Mouse (Mus musculus): Measurements from ENCODE around the gene Ddi2. TPM values are rescaled to one million over a fixed set of nuclear protein-coding genes. Genes with fewer than 3 reads are reported as not detected.

Ddi2 gene
- total RNA-seq, 2 experiments from 2014 or later: 42.4 to 50.2 TPM

DNA sequence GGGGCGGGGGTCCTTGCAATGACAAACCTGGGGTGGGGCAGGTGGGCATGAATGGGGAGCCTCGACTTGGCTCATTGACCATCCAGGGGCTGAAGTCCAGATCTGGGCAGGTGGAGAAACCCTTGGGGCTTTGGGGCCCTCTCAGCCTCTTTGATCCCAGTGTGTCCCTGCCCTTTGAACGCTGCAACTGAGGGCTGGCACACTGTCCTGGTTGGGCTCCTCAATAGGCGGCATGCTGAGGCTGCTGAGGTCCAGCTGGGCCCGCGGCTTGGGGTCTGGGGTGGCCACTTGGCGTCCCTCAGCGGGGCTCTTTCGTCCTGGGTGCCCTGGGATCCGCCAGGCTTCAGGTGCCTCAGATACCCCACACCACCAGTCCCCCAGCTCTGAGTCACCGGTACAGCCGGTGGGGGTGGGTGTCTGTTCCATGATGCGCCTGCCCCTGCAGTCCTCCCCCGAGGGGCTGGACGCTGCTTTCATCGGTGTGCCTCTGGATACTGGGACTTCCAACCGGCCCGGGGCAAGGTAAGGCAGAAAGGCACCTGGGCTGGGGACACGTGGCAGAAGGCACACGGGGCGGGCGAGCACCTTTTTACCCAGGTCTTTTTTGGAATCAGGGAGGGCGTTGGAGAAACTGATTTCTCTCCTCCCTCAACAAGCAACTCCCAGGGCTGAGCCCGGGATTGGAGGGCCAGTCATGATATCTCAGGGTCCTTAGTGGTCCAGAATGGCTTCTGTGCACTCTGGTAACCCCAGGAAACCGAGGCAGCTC is 23.5 kb upstream of the Ddi2 start, which contains the start of gene Agmat:
Gene Agmat, plus strand, starts transcription at position 95 of the 769 bp plus-strand sequence.
- DNase-seq (ENCODE audit: low spot score in 2 of 2): no peak

DNA sequence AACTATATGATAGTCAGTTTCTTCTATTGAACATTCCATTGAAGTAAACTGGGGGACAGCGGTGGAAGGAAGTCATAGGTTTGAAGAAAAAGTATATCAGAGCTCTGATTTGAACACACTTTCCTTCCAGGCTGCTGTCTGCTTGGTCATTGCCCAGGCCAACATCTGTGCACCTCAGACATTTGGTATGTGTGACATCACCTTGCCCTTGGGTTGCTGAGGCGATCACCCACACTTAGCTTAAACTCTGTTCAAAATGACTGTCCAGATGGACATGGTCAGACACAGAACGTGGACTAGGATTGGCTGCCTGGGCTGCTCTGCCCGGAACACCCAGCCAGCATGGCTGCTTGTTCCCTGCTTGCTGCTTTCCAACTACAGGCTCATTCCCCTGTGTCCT is 19.2 kb upstream of the Ddi2 start:
- DNase-seq (ENCODE audit: low spot score in 2 of 2): no peak

DNA sequence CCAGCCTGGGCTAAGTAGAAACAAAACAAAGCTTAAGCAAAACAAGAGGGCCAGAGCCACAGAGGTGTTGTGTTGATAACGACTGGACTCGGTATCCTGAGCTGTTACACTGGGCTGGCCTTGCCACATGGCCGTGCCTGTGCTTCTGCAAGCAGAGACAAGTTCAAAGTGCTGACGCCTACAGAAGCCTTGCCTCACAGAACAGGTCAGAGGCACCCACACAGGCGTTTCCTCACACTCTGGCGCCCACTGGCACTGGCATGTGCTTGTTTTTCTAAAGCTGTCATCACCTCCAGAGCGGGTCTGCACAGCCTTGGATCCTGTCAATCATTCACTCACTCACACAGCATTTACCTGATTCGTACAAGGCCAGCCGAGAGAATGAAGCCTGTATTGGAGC is 18.6 kb upstream of the Ddi2 start:
- no peak for DNase-seq (ENCODE audit: low spot score in 2 of 2)

DNA sequence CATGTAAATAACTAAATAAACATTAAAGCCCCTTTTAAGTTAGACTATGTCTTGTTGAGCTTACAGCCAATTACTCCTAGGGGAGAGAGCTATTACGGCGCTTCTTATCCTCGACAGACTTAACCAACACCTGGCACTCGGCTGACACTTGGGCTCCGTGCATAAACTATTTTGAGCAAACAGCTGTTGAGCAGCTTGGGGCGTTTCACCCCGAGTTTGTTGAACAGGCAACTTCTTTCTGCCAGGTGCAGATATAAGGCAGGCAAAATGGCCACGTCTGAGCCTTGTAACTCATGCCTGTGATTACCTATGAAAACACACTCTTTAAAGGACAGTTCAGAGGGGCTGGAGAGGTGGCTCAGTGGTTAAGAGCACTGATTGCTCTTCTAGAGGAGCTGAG is 14.8 kb upstream of the Ddi2 start:
- DNase-seq (ENCODE audit: low spot score in 2 of 2): no peak

DNA sequence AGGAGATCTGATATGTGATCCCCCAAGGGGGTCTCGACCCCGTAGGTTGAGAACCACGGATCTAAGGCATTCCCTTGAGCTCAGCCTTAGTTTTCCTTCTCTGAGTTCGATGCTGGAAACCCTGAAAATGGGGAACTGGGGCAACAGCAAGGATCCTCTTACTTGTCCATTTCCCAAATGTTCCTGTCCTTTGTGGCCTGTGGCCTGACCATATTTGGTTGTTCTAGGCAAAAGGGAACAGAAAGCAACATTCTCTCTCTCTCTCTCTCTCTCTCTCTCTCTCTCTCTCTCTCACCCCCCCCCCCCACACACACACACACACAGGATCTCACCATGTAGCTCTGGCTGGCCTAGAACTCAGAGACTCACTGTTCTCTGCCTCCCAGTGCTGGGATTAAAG is 13.6 kb upstream of the Ddi2 start:
- no peak for DNase-seq (ENCODE audit: low spot score in 2 of 2)

DNA sequence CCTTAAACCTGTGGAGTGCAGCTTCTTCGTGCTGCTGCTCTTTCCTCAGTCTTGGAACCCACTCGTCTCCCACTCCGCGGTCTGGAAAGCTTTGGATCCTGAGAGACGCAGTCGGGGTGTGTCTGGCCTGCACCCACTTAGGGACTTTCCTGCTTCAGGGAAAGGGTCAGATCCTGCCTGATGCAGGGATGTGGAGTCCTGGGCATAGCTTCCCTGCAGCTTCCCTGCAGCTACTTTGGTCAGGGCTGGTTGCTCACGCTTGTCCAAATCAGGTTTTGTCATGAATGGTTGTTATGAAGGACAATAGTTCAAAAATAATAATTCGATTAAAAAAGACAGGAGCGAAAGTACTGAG is 12.0 kb upstream of the Ddi2 start:
- no peak for DNase-seq (ENCODE audit: low spot score in 2 of 2)

DNA sequence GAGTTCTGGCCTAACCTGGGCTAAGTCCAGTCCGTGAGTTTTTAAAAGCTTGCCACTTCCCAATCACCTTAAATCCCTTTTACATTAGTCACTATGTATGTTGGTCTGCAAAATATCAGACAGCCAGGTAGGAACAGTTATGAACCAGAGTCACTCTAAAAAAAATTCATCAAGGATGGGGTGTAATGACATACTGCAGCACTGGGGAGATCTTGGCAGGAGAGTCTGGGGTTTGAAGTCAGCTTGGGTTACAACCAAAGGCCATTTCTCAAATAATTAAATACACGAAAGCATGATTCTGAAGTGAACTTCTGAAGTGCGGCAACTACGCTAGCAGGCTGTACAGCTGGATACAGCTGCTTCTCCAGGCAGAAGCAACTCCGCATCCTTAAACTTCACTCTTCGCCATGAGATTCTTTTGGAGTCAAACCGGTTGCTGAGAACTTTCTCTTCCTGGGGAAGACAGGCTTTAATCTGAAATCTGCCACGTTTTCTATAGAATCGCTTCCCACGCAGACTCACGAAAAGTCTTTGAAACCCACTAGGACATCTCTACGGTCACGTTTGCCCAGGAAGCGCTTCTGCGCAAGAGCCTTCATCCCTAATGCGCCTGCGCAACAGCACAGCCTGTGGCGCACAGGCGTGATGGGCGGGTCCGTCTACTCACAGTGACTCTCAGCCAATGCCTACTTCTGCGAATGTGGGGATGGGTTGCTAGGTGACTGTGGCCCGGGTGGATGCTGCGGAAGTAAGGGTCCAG is 11.4 kb upstream of the Ddi2 start:
- DNase-seq (ENCODE audit: low spot score in 2 of 2): peak; percentile 64 to 90

DNA sequence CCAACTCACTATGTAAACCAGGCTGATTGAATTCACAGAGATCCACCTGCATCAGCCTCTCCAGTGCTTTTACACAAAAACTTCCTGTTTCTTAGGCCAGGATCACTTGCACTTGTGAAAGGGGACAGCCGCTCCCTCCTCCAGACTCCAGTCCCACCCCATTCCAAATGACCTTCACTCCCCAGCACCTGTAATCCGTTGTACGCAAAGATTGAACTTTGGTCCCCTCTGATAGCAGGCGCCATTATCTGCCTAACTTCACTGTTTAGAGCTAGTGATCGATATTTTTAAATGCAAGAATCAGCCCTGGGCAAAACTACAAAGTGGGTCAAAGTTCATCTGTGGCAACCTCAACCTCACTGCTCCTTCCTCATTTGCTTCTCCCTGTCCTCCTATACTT is 8.5 kb upstream of the Ddi2 start:
- DNase-seq (ENCODE audit: low spot score in 2 of 2): no peak

DNA sequence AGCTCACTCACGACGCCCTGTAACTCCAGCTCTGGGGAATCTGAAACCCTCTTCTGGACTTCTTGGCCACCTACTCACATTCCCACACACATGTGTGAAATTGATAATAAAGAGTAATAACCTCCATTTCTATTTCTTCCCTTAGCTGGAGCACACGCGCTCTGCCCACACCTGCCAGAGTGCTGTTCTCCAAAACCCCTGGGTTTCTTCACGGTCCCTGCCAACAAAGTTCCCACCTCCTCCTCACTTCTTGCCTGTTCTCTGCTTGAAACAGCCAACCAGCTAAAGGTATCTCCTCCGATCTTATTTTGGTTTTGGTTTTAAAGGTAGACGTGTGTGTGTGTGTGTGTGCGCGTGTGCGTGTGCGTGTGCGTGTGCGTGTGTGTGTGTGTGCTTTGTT is 7.2 kb upstream of the Ddi2 start:
- no peak for DNase-seq (ENCODE audit: low spot score in 2 of 2)

DNA sequence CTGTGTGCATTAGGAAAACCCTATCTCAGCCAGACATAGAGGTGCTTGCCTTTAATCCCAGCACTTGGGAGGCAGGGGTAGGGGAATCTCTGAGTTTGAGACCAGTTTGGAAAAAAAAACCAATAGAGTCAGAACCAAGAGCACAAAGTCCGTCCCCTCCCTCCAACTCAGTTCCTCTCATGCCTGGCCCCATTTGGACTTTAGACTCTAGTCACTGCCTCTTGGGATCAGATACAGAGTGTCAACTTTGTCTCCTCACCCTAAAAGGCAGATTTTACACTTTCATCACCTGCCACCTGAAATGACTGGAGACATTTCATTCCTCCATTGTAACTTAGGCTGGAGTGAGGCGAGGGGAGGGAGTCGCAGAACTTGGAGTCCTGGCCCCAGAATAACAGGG is 6.0 kb upstream of the Ddi2 start:
- no peak for DNase-seq (ENCODE audit: low spot score in 2 of 2)

DNA sequence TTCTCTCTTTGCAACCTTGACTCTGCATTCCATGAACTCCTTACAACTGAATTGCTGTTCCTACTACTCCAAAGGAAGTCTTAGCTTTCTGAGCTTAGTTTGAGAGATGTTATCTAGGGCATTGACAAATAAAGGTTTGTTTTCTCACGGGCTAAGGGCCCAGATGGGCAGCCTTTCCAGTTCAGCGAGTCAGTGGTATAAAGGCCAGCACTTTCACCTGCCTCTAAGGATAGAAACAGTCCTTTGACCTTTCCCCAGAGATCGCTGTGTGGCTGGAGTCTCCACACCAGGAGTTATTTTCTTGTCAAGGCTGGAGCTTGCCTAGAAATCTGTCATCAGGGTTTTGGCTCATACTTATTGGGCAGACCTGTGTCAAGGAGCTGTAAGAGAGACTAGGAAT is 2.5 kb upstream of the Ddi2 start:
- DNase-seq (ENCODE audit: low spot score in 2 of 2): no peak

DNA sequence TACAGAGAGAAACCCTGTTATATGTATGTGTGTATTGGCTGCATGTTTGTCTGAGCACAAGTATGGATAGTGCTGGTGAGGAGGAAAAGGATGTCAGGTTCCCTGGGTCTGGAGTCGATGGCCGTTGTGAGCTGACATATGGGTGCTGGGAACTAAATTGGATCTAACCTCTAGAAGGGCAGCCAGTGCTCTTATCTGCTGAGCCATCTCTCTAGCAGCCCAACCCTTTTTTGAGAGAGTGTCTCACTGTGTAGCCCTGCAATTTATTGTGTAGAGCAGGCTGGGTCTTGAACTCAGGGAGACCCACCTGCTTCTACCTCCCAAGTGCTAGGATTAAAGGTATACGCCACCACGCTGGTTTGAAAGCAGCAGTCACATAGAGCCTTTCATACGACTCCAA is 2.1 kb upstream of the Ddi2 start:
- DNase-seq (ENCODE audit: low spot score in 2 of 2): no peak

DNA sequence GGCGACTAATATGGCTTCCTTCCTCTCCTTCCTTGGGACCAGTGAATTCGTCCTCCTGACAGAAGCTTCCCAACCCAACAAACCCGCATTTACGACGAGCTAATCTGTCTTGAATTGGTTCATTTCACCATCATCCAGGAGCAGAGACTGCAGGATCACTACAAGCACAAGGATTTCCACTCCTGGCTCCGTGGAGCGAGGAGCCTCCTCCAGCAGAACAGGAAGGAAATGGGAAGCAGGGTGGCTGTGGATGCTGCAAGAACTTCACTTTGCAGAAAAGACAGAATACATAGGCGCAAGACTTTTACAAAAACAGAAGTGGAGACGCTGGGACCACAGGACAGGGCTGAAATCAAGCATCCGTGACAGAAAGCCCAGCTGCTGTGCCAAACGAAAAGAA is 1.4 kb upstream of the Ddi2 start:
- DNase-seq (ENCODE audit: low spot score in 2 of 2): no peak

DNA sequence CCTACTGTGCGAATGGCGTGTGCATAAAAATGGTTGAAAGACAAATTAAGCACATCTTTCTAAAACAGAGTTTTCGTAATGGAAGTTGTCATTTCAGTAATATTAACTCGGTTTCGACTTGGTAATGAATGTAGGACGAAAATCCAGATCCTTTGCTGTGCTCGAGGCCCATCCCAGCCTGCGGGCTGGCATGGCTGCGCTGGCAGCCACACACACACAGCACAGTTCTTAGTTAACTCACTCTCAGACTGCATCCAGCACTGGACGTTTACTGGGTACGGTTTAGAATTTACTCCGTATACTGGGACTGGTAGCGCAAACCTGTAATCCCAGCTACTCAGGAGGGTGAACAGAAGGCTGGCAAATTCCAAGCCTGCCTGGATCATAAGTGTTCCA is 452 bp upstream of the Ddi2 start:
- DNase-seq (ENCODE audit: low spot score in 2 of 2): no peak

DNA sequence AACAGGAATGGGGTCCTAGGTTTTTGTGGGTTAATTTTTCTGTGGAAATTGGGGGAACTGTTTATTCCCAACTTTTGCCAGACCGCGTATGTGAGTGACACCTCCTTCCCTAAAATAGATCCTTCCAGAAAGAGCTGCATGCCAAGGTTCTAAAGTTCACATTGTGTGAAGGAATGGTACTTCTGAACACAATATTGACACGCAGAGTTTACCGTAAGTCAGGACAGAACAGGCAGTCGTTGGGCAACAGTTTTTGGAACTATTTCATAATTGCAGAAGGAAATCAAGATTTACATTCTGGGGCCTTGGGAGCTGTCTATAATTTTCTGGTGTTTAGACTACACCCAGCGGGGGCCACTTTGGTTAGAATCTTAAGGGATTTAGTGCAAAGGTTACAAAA is 1.3 kb downstream of the Ddi2 start:
- no peak for DNase-seq (ENCODE audit: low spot score in 2 of 2)

DNA sequence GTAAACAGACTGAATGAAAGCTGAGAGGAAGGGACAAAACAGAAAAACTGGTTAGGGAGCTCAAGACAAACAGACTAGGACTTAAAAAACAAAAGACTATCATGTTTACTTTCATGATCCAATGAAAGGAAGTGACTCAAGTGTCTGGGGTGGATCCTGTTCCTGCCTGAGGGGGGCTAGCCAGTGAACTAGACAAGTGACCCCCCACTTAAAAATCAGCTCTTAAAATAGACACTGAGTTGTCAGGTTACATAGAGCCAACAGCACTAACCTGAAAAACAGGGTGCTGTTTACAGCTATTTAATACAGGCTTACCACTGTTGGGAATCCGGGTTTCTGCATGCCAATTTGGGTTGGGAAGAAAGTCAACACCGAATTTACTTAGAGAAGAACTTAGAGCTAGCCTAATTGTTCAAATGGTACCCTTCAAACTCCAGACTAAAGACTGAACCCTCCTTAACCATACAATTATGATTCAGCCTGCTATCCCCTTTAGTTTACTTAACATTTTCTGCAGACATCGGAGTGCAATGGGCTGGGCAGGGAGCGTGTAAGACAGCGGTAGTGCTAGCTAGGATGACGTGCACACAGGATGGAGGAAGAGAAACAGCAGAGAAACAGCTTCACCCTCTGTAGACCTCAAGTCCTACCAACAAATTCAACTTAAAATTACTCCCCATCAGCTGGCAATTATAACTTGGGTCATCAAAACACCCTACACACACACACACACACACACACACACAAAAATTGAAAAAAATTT is 2.3 kb downstream of the Ddi2 start:
- DNase-seq (ENCODE audit: low spot score in 2 of 2): no peak

DNA sequence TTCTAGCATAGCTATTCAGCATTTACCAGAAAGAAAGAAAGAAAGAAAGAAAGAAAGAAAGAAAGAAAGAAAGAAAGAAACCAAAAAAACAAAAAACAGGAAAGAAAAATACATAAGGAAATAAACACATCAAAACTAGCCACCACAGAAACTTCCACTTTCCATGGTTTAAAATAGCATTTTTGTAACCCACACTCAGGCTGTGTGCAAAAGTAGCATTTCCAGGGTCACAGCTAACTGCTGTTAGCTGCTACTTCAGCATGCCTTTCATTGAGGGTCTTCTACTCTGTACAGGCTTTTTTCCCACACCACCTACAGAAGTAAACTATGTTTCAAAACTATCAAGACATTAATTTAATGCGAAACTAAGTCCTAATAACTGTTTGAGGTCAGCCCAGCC is 3.9 kb downstream of the Ddi2 start:
- DNase-seq (ENCODE audit: low spot score in 2 of 2): no peak

DNA sequence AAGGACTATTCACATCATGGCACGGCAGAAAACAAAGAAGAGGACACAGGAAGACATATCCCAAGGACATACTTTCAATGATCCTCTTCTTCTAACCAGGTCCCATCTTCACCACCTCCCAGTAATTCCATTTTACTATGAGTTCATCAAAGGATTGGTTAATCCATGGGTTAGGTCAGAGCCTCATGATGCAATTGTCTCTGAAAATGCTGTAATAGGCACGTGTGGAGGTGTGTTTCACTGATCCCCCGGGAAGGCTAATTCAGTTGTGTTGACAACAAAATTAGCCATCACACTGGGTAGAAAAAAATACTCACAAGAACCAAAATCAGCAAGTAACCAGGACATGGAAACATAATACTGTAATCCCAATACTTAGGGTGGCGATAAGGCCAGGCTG is 5.6 kb downstream of the Ddi2 start:
- no peak for DNase-seq (ENCODE audit: low spot score in 2 of 2)

DNA sequence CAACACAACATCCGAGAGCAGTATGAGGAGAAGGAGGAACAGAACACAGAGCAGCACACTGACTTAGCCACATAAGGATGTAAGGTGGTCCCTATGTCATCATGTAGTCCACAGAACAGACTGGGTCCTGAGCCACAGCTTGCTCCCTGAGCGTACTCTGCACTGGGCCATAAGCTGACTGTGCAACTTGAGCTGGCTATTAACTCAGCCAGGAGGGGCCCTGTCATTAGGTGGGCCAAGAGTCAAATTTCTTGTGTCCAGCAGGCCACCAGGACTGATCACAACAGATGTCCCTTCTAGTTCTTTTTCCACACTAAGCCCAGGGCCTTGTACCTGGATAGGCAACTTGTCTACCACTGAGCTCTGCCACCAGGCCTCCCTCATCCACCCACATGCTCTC is 8.2 kb downstream of the Ddi2 start:
- DNase-seq (ENCODE audit: low spot score in 2 of 2): no peak

DNA sequence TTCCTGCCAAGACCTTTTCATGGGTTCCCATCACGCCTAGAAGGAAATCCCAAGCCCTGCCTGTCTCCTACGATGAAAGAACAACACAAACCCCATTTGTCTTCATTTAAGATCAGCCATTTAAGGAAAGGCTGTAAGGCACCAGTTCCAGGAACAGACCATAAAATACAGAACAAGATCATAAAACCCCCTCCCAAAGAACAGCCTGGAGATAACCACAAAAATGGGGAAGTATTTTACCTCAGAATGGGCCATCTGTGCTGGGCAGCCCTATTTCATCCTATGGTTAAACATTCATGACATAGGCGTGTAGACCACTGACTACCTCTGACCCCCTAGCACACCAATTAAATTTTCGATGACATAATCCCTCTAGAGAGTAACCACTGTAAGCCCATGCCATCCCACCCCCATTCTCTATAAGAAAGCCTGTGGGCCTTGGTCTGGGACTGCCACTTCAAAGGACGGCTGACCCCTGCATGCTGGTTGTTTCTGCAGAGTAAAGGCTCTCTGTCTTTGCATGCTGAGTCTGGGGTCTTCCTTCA is 9.5 kb downstream of the Ddi2 start:
- DNase-seq (ENCODE audit: low spot score in 2 of 2): no peak

DNA sequence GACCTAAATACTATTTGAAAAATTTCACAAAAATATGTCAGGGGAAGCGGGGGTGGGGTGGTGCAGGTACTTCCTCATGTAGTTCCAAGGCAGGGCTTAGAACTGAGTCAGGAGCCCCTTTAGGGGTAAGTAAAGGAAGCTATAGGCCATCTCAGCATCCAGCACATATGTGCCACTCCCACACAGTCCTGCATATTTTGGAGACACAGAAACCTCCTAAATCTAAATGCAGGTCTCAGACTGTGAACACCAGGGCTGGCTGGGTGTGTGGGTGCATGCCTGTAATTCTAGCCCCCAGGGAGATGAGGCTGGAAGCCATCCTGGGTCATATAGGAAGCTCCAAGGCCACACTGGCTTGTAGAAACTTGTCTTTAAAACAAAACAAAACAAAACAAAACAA is 12.0 kb downstream of the Ddi2 start:
- DNase-seq (ENCODE audit: low spot score in 2 of 2): no peak

DNA sequence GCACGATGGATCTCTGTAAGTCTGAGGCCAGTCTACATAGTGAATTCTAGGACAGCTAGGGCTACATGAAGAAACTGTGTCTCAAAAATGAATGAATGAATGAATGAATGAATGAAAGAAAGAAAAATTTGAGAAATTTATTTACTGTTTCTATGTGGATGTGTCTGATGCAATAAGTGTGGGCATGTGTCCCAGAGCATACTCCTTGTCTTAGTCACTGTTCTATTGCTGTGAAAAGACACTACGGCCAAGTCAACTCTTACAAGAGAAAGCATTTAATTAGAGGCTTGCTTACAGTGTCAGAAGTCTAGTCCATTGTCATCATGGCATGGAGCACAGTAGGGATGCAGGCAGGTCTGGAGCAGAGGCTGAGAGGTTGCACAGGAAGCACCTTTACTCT is 14.2 kb downstream of the Ddi2 start:
- DNase-seq (ENCODE audit: low spot score in 2 of 2): no peak
